Mouse (Mus musculus) large intestine, adult 2 months (tissue): ENCODE results near the gene Gltpd2. TPM values are rescaled to one million over a fixed set of nuclear protein-coding genes. Genes with fewer than 3 reads are reported as not detected.
"Not testable (repeated sequence)": the region's sequence is repeated elsewhere in the genome, so short reads cannot be mapped to it uniquely, and the experiment has no call there.

ENCODE experiments used
- DNase-seq: peaks from one replicate; pipeline ENCODE4 v3.0.0-alpha.2; 2012; ENCODE audit warnings: low read depth, low spot score
- WGBS: fragments of 180-500 bp; shearing (Covaris S2); methylation state at CpG from one replicate; pipeline ENCODE4 v1.1.7; 2018; 5-methylcytosine and 5-hydroxymethylcytosine counted together
- polyA plus RNA-seq: library from polyadenylated mRNA; depleted of rRNA; stranded (reverse); fragments of >200 nt; gene quantifications from 2 replicates; pipeline ENCODE4 v1.2.3, GENCODE M21; 2012

Gene Gltpd2
- polyA plus RNA-seq, 1 experiment, result 0.98 TPM

DNA sequence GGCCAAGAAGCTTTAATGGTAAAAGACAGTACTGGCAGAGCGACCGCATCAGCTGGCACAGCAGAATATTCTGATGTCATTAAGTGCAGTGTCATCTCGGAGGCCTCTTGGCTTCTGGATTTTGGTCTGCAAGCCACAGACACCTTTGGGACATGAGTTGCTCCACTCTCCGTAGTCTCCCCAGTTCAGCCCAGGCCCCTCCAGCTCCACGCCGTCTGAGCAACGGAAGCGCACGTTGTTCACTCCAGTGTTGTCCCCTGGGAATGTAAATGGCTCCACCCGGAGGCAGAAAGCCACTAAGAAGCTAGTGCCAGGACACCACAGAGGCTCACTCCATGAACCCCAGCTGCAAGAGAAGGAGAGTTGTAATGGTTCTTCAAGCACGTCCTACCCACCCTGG, 5.5 kb upstream of the Gltpd2 start:
- WGBS, result 64% methylated on average over 11 of the region's 11 CpGs
- DNase-seq, result no peak

GRCm38 (mm10) chr11:70514288-70514687, 4.7 kb upstream of the Gltpd2 start, which contains the start of gene Vmo1:
TSS of gene Vmo1 (minus strand) at chr11:70514616.
- no peak for DNase-seq
- 92% methylated on average over 7 of the region's 7 CpGs for WGBS

DNA sequence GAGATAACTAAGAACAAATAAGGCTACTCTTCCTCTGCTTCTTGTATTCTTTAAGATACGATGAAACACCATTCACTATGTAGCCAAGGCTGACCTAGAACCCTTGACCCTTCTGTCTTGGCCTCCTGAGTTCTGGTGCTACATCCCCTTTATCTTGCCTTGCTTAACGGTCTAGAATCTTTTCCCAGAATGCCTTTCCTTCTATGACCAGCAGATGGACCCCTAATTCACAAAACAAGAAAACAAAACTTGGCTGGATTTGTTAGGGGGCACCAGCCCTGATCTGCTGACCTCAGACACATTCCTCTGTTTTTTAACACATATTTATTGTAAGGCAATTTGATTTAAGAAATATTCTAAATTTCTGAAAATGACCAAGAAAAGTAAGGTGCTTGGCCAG, 2.6 kb upstream of the Gltpd2 start:
- no peak for DNase-seq
- WGBS, result 36% methylated on average over 2 of the region's 2 CpGs

- 45% methylated on average over 1 of the region's 1 CpGs for WGBS
- no peak for DNase-seq
These were observed 560 bp upstream of the Gltpd2 start for GRCm38 (mm10) chr11:70518436-70518835.

DNA sequence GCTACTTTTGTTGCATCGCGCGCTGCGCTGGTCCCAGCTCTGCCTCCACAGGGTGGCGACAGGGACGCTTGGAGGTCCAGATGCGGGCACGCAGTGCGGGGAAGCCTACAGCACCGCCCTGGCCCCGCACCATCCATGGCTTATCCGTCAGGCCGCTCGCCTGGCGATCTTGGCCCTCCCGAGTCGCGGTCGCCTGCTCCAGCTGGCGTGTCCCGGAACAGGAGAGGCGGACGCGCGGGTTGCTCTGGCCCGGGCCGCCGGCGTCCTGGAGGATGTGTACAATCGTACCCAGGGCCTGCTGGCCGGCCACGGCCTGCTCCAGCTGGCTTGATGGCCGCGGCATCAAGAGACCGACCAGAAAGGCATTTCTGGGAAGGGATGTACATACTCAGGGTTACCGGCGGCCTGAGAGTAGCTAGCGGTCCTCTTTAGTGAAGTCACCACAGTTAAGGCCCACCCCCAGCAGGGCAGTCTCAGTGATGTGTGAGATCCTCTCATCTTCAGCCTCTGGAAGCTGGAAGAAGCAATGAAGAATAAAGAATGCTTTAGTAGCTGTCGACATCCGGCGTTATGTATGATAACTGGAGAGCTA, 1.3 kb downstream of the Gltpd2 start:
- no peak for DNase-seq
- 25% methylated on average over 41 of the region's 41 CpGs for WGBS

GRCm38 (mm10) chr11:70523306-70523989, 4.5 kb downstream of the Gltpd2 start:
- 86% methylated on average over 8 of the region's 8 CpGs for WGBS
- not testable (repeated sequence) for DNase-seq

- under 1% methylated on average over 8 of the region's 8 CpGs for WGBS
- no peak for DNase-seq
These were observed 5.8 kb downstream of the Gltpd2 start for GRCm38 (mm10) chr11:70524782-70525181.

GRCm38 (mm10) chr11:70525184-70525678, 6.2 kb downstream of the Gltpd2 start, which contains the start of gene Psmb6:
TSS of gene Psmb6 (plus strand) at chr11:70525367.
- WGBS, result under 1% methylated on average over 26 of the region's 26 CpGs
- DNase-seq, result peak; percentile 91

DNA sequence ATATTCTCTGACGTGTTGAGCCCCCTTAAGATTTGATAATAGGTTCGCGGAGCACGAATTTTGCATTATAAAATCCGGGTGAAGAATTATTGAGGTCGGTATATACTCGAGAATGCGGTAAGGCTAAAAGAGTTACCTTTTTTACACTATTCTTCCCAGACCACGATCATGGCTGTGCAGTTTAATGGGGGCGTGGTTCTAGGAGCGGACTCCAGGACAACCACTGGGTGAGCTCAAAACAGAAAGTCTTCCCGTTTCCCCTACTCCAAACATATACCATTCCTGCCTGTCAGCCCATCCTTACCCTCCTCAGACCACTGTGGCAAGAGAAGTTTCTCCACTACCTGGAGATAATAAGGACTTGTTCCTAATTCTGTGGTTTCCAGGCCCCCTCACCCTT, 6.7 kb downstream of the Gltpd2 start:
- 2% methylated on average over 12 of the region's 12 CpGs for WGBS
- DNase-seq, result no peak

DNA sequence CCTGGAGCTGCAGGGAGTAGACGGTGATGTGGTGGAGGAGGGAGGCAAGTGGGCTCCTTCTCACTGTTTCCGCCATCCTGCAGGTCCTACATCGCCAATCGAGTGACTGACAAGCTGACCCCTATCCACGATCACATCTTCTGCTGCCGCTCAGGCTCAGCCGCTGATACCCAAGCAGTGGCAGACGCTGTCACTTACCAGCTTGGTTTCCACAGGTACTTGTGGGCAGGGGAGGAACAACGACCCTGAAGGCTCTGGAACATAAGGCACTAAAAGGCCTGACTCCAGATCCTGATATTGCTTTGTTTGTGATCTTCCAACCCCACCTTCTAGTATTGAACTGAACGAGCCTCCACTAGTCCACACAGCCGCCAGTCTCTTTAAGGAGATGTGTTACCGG, 7.2 kb downstream of the Gltpd2 start:
- WGBS, result 87% methylated on average over 12 of the region's 12 CpGs
- DNase-seq, result no peak

DNA sequence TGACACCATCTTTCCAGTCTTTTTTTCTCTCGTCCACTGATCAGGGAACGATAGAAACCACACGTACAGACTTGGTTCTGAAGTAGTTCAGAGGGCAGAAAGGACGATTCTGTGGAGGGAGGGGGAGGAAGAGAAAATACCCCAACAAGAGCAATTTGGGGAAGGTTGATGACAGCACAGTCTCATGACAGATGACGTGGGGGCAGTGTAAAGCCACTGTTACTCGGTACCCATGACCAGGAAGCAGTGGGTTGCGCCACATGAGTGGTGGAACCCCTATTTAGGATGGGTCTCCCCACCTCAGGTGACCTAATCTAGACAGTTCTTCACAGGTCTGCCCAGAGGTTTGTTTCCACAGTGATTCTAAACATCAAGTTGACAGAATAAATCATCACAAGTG, 9.6 kb downstream of the Gltpd2 start:
- no peak for DNase-seq
- WGBS, result 83% methylated on average over 7 of the region's 7 CpGs

GRCm38 (mm10) chr11:70531065-70531464, 12.1 kb downstream of the Gltpd2 start:
- not testable (repeated sequence) for DNase-seq
- 72% methylated on average over 2 of the region's 2 CpGs for WGBS

GRCm38 (mm10) chr11:70532839-70533238, 13.8 kb downstream of the Gltpd2 start, which contains the start of gene Gm40193:
TSS of gene Gm40193 (minus strand) at chr11:70532939.
- no peak for DNase-seq
- WGBS, result 76% methylated on average over 6 of the region's 6 CpGs

DNA sequence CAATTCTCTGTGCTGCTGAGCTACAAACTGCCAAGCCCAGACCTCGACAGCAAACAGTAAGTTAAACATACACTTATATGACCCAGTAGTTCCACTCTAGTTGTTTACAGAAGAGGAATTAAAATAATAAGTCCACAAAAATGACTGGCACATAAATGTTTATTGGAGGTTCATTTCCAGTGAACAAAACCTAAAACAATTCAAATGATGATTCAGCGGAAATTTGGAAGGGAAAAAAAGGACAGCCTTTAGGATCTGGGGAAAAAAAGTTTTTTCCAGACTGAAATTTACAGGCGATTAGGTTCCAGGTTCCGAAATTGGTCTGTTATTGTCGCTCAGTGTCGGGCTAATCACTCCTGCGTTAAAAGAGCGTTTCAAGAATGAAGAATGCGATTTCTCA, 20.4 kb downstream of the Gltpd2 start:
- 2% methylated on average over 9 of the region's 9 CpGs for WGBS
- peak; percentile 65 for DNase-seq

DNA sequence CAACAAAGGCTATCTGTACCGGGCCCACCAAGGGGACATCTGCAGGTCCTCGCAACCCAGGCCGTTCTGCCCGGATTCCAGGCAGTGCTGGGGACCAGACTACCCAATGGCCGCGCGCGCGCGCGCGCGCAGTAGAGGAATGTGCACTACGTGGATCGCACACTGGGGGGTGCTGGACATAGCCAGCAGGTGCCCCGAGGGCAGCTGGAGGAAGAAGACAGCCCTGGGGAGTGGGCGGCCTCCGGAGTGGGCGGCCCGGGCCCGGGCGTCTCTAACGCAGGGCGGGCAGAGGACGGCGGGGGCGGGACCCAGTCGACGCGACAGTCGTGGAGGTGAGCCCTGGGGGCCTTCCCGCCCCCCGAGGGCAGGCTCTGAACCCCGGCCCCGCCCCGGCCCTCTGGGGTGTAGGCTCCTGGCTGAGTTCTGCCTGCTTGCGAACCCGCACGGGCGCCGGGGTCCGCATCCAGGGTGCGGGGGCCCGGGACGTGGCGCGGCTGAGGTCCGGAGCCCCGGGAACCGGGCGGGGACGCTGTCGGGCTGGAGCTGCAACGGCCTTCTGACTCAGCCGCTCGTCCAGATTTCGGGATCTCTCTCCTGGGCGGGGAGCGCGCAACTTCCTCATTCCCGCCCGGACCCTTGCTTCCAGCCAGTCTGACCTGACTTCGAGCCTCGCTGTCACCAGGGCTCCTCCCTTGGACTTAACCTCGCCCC, 21.0 kb downstream of the Gltpd2 start, which contains the start of gene Pld2:
Pld2 (plus strand) TSS at position 188 of the 711 bp plus-strand sequence.
- WGBS, result under 1% methylated on average over 65 of the region's 65 CpGs
- DNase-seq, result peak; percentile 25

DNA sequence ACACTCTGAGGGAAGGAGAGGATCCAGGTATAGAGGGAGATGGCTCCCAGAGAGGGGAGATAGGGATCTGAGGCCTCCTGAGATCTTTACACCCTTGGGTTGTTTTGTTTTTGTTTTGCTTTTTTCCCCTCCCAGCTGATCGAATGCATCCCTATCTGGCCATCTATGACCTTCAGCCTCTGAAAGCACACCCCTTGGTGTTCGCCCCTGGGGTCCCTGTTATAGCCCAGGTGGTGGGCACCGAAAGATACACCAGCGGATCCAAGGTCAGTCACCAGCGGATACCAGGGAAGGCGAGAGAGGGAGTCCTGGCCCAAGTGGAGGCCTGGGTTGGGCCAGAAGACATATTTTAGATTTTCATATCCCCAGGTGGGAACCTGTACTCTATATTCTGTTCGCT, 21.9 kb downstream of the Gltpd2 start:
- 82% methylated on average over 7 of the region's 7 CpGs for WGBS
- DNase-seq, result no peak

DNA sequence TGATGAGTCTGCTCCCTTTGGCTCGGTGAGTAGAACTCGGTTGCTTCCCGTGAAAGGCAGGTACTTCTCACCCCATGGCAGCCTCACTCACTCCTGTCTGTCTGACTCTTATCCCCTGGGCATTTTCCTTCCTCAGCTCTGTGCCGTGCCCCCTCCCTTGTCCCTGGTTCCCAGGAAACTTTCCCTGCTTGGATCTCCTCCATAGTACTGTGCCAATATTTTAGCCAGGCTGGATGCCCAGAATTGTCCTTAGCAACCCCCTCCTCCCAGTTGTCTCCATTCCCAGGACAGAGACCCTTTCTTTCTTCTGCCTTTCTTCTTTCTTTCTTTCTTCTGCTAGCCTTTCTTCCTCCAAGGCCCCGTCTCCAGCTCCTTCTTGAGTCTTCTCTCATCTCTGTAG, 22.4 kb downstream of the Gltpd2 start:
- no peak for DNase-seq
- WGBS, result 75% methylated on average over 5 of the region's 5 CpGs

DNA sequence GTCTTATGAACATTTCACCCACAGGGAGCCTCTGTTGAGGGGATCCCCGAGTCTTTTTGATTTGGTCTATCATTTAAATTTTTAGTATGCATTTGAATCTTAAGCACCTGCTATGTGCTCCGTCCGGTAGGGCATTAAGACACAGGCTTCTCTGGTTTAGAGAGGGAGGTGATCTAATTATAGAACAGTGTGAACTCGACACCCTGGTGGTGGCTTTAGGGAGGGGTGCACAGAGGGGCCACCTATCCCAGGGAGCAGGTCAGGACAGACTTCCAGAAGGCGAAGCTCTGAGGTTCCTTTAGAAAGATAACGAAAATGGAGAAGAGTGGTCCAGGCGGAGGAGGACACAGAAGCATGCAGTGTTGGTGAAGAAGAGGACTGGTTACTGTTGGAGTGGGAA, 25.5 kb downstream of the Gltpd2 start:
- 74% methylated on average over 7 of the region's 7 CpGs for WGBS
- no peak for DNase-seq

GRCm38 (mm10) chr11:70551526-70551925, 32.5 kb downstream of the Gltpd2 start:
- 84% methylated on average over 8 of the region's 8 CpGs for WGBS
- no peak for DNase-seq

GRCm38 (mm10) chr11:70553940-70554339, 34.9 kb downstream of the Gltpd2 start:
- WGBS, result 38% methylated on average over 7 of the region's 7 CpGs
- DNase-seq, result no peak
